Mouse (Mus musculus): ENCODE measurements around the gene Sgsm2.

- TF ChIP-seq CTCF (IDR thresholded peaks at IDR 0.05; ENCODE audit: low read depth) (no peak), EP300 (IDR thresholded peaks at IDR 0.05; ENCODE audit: low read depth) (no peak)
Measured at GRCm38 (mm10) chr11:74865252-74865651, 31.6 kb downstream of the Sgsm2 start.

Data from liver, postnatal 0 days (tissue).